Mouse (Mus musculus) ovary, postnatal 14 days (tissue): ENCODE measurements around the gene Cnn2.
"Not testable (repeated sequence)": the region's sequence is repeated elsewhere in the genome, so short reads cannot be mapped to it uniquely, and the experiment has no call there.

Experiments
- DNase-seq: peaks from one replicate; pipeline ENCODE4 v3.0.0; 2022; ENCODE audit warnings: low spot score

Gene Cnn2

DNA sequence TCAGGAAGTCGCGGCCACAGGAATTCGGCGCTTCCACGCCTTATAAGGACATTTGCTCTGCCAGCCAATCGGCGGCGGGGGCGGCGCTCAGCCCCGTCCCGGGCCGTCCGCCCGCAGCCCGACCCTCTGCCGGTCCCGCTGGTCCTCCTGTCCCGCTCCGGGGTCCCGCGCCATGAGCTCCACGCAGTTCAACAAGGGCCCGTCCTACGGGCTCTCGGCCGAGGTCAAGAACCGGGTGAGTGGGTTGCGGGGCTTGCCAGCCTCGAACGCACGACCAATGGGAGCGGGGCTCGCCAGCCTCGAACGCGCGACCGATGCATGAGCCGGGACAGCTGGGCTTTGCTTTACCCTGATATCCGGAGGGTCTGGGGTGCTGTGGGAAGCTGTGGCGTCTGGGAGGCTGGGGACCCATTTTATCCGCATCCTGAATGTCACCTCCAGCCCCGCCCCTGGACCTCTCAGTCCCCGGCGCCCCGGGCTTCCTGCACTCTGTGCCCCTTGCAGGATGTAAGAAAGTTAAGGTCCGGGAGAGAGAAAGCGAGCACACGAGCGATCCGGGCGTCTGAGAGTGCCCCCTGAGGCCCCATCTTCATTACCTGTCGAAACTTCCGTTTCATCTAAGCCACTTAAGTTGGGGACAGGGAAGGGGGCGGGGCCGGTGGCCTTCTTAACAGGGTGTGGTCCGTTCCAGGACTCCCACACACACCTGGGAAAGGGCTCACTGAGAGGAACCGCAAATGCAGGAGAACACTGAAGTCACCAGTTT is at the start of gene Cnn2:
Gene Cnn2, plus strand, starts transcription at position 79 of the 766 bp plus-strand sequence.
- DNase-seq = peak; percentile 59

GRCm38 (mm10) chr10:79940749-79941148 is 47.6 kb upstream of the Cnn2 start:
- no peak for DNase-seq

DNA sequence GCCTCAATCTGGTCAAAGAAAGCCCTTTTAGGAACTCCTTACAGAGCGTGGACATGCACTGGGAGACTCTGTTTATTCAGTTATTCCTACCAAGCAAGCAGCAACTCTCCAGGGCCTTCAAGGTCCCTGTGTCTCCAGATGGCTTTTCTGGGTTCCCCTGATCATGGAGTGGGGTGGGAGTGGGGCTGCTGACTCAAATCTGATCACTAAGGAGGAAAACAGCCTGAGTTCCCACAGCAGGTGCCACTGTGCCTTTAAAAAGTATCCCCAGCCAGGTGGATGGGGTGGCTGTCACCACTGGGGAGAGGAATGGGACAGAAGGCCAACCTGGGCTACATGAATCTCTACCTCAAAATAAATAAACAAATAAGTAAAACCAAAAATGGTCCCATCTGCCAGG is 45.4 kb upstream of the Cnn2 start:
- DNase-seq = no peak

DNA sequence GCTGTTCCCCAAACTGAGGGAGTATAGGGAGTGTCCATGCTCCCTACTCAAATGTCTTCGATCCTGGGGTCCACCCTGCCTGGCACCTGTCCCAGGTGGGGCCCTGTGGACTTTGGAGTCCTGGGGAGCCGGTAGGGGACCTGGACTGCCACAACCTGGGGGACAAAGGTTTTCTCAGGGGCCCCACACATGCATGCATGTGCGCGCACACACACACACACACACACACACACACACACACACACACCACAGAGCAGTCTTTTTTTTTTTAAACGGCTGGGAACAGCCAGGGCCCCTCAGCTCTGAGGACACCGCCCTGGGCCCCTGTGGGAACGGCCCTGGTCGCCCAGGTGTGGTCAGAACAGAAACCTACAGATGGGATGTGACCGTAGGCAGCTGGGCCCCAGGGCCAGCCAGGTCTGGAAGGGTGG is 44.9 kb upstream of the Cnn2 start:
- no peak for DNase-seq

- DNase-seq = no peak
Observed at GRCm38 (mm10) chr10:79945507-79946234, 42.7 kb upstream of the Cnn2 start.

DNA sequence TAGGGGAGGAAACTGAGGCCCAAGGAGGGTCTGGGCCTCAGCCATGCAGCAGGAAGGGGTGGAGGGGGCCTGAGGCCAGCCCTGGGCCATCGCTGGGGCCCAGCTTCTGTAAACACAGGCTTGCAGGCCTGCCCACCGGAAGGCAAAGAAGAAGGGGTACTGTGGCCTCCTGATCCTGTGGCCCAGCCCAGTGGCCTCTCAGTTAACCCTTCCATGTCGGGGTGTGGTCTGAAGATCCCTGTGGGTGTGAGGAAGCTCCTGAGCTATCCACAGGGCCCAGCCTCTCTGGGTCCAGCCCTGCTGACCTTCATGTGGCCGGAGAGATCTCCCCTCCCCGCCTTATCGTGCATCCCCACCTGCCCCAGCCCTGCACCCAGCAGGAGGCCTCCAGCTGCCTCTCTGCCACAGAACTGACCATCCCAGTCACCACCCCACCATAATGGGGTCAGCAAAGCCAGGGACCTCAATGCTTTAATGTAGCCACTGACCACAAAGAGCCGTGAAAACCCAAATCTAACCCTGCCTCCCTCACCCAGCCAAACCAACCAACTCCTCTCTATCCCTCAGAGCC is 41.5 kb upstream of the Cnn2 start:
- no peak for DNase-seq

DNA sequence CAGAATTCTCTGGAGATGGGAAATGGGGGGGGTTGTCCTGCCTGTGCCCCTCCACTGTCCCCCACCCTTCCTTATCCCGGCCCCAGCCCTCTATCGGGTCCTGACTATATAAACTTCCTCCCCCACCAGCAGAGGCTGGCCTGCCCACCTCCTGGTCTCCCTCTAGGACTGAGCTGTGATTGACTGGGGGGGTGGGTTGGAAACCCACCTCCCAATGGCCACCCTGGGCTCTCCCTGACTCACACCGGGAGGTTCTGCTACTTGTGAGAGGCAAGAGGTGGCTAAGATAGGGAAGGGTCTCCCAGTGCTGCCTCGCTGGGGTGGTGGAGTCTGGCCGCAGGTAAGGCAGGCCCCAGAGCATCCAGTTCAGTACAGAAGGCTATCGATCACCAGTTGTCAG is 40.9 kb upstream of the Cnn2 start:
- no peak for DNase-seq

DNA sequence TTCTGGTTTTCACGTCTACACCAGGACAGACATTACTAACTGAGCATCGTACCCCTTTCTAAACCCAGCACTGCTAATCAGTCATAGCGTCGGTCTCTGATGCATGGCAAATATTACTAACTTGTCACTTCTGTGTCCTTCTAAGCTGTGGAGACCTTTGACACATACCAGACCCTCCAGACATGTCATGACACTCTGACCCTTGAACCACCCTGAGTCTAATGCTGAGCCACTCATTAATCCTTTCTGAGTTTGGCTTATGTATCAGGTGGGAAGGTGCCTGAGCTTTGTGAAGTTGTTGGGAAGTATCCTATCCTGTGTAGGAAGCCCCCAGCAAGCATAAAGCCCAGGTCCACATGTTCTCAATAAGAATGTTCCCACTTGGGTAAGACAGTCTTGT is 38.5 kb upstream of the Cnn2 start:
- no peak for DNase-seq

DNA sequence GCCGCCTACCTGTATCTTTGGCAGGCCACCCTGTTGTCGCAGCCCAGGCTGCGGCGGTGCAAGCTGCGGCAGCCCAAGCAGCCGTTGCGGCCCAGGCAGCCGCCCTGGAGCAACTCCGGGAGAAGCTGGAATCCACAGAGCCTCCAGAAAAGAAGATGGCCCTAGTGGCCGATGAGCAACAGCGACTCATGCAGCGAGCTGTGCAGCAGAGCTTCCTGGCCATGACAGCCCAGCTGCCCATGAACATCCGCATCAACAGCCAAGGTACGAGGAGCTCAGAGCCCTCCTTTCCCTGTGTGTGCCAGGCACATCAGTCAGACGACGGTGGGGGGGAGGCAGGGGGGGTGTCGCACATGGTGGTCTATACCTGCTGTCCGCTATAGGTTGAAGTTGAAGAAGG is 37.7 kb upstream of the Cnn2 start:
- DNase-seq = no peak

GRCm38 (mm10) chr10:79953946-79954345 is 34.4 kb upstream of the Cnn2 start:
- DNase-seq = no peak

- no peak for DNase-seq
Observed at GRCm38 (mm10) chr10:79955691-79956090, 32.7 kb upstream of the Cnn2 start.

DNA sequence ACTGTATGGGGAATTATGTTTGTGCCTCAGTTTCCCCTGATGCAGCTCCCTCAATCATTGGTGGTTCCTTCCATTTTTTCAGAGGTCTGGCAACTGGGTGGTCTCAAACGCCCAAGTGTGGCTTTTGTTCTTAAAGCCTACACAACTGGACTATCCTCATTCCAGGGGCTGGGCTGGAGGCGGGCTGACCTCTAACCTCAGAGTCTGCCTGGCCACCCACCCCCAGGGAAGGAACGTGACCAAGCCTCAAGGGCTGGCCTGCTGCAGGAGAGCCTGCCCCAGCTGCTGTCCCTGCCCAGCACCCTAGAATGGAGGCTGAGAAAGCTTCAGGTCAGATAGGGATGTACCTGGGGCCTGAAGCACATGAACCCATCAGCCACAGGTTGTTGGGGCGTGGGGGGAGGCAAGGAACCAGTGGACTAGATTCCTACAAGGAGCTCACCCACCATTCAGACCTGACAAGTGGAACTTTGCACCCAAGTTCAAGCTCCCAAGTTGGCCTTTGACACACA is 31.7 kb upstream of the Cnn2 start:
- no peak for DNase-seq

DNA sequence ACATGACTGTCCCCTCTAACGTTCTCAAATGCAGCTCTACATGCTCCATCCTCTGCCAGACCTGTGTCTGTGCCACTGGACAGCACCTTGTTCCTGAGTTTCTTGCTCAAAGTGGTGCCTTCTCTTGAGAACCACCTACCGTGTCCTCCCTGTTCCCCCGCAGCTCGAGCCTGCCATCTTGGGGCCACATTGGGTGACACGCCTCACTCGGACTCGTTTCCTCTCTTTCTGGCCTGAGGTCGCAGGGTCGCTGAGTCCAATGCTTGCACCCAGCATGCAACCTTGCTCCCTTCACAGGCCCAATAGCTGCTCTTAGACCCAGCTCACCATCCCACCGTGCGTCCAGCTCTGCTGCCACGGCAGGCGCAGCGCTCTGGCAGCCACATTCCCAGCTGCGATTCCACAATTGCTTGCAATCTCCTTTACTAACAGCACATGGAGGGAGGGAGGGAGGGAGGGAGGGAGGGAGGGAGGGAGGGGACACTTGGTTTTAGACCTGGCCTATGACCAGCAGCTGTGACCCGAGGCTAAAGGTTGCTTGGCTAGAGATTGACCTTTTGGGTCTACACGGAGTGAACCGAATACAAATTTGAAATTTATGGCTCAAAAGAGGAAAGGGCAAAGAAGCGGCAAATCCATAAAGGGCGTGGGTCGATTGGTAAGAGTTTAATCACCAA is 30.1 kb upstream of the Cnn2 start:
- peak; percentile 78 for DNase-seq

DNA sequence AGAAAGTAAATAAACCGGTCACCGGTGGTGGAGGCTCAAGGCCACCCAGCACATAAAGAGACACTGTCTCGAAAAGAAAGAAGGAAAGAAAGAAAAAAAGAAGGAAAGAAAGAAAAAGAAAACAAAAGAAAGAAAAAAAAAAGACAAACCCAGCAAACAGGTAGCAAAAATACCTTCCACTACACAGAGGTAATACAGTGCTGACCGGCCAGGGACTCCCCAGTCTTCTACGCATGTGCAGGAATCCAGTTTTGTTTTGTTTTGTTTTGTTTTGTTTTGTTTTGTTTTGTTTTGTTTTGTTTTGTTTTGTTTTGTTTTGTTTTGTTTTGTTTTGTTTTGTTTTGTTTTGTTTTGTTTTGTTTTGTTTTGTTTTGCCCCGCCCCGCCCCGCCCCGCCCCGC is 29.0 kb upstream of the Cnn2 start:
- not testable (repeated sequence) for DNase-seq

DNA sequence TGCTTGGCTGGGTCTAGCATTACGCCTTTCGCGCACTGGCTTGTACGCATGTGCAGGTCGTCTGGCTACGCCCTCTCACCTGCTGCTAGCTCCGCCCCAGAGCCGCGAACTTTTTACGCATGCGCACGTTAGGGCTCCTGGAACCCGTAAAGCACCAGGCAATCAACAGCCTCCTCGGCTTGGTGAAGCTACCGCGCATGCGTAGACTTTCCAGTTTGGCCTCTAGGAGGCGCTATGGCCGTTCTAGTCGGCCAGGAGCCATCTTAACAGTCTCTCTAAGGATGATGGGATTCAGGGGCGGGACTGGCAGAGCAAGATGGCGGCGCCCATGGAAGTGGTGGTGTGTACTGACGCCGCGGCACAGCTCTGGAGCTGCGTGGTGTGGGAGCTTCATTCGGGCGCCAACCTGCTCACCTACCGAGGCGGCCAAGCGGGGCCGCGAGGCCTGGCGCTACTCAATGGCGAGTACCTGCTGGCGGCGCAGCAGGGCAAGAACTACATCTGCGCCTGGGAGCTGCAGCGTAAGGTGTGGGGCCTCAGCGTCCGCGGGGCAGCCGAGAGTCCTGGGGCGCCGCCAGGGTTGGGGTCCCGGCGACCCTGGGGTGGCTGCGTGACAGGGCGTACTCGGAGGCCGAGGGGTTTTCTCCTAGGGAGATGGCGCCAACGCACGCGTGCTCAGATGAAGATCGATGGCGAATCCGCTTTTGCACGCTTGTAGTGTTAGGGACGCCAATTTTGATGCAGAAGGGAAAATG is 28.4 kb upstream of the Cnn2 start, which contains the start of gene Wdr18:
Gene Wdr18, plus strand, starts transcription at position 306 of the 755 bp plus-strand sequence.
- DNase-seq = peak; percentile 100

DNA sequence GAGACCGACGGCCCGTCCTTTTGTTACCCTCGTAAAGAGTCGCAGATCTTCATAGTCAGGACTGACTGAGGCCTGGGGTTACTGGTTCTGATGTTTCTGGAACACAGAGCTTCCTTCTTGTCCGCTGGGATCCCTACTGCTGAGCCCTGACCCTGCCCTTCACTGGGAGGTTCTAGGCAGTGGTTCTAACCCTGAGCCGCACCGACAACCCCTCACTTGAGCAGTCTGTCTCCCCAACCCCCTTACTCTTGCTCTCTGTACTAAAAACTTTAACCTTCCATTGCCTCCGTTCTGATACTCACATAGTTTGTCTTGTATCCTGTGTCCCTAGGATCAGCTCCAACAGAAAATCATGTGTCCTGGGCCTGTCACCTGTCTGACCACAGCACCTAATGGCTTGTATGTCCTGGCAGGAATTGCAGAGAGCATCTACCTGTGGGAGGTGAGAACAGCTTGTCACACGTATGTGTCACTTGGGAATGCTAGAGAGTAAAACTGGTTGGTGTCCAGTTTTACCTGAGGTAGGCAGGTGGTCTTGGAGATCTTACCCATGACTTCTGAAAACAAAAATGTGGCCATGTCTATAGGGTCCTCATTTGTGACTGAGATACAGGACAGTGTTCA is 27.6 kb upstream of the Cnn2 start:
- no peak for DNase-seq

- no peak for DNase-seq
Observed at GRCm38 (mm10) chr10:79964727-79965126, 23.7 kb upstream of the Cnn2 start.

DNA sequence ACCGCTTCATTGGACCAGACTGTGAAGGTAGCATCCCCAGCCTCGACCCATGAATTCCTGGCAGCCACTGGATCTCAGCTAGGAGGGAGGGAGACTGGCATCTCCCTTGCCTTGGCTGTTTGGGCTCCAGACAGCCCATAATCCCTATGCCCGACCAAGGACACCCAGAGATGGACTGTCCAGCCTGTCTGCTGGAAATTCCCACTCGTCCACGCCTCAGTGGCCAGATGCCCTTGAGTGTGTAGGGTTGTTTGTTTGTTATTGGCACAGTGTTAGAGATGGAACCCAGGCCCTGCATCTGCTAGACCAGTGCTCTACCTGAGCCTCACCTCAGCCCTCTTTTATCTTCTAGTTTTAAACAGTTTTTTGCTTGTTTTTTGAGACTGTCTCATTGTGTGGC is 23.1 kb upstream of the Cnn2 start:
- no peak for DNase-seq

- DNase-seq = no peak
Observed at GRCm38 (mm10) chr10:79966886-79967400, 21.4 kb upstream of the Cnn2 start.

DNA sequence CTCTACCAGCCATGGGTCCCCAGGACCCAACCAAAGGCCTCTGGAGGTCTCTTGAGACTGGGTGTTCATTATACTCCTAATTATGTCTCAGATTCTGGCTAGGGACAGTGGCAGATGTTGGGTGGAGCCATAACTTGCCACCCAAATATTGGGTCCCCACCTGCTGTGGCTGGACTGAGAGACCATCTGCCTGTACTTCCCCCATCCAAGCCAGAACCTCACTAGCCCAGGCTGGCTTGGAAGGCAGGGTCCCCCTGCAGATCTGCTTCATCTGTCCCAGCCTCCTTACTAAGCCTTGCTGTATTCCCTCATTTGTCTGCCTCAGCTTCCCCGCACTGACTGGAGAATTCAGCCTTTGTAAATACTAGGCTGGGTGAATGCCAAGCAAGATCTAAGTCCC is 20.2 kb upstream of the Cnn2 start:
- no peak for DNase-seq

DNA sequence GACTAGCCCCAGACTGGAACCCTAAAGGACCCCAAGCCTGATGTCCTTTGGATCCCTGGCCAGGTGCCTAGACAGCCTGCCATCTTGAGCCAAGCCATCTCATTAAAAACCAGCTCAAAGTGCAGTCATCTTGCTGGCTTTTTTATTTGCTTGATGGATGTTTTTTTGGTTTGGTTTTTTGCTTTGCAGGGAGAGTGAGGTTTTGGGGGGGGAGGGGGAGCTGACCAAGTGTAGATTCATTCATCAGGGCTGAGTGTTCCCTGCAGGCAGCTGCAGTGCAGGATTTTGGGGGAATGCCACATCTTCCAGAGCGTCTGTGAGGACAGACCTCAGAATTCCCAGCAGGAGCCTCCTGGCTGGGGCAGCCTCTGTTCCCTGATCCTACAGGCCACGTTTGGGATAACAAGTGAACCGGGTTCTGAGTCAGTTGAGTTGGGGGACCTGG is 19.2 kb upstream of the Cnn2 start:
- DNase-seq = no peak
